Mouse (Mus musculus) liver, postnatal 0 days (tissue): ENCODE data around the gene Hsf5.

Source experiments
- CTCF ChIP-seq: sonication (generic); IDR thresholded peaks from 2 replicates; pipeline ENCODE4 v1.5.1; 2016; ENCODE audit warnings: antibody characterized with exemption, low read depth
- EP300 ChIP-seq: IDR thresholded peaks from 2 replicates; pipeline ENCODE4 v1.6.1; 2016; ENCODE audit warnings: antibody characterized with exemption, low read depth, mild to moderate bottlenecking

DNA sequence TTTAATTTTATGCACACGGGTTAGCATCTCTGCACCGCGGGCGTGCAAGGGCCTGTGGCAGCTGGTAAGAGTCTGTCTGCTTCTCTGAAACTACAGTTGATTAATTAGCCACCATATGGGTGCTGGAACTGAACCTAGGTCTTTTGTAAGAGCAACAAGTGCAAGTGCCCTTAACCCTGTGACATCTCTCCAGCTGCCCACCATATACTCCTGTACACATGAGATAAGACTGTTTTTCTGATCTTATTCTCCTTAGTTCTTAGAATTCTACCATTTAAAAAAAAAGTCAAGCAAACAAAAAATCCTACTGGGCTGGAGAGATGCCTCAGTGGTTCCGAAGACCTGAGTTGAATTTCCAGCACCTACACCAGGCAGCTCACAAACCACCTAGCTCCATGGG lies 86.7 kb downstream of the Hsf5 start:
- TF ChIP-seq EP300: peak; percentile 70
- TF ChIP-seq CTCF: no peak
